Mouse (Mus musculus): ENCODE data around the gene Wnk2.
"Not testable (repeated sequence)": the region's sequence is repeated elsewhere in the genome, so short reads cannot be mapped to it uniquely, and the experiment has no call there.

Gene Wnk2

GRCm38 (mm10) chr13:49094667-49095066 lies 53.1 kb downstream of the Wnk2 start:
- DNase-seq (ENCODE audit: low spot score in 2 of 2): no peak

- DNase-seq (ENCODE audit: low spot score in 2 of 2): no peak
These were observed 54.3 kb downstream of the Wnk2 start for GRCm38 (mm10) chr13:49093471-49093891.

GRCm38 (mm10) chr13:49092596-49092995 lies 55.2 kb downstream of the Wnk2 start:
- no peak for DNase-seq (ENCODE audit: low spot score in 2 of 2)

- no peak for DNase-seq (ENCODE audit: low spot score in 2 of 2)
These were observed 57.6 kb downstream of the Wnk2 start for GRCm38 (mm10) chr13:49090176-49090575.

- DNase-seq (ENCODE audit: low spot score in 2 of 2): no peak
These were observed 58.9 kb downstream of the Wnk2 start for GRCm38 (mm10) chr13:49088874-49089273.

GRCm38 (mm10) chr13:49087420-49087819 lies 60.4 kb downstream of the Wnk2 start:
- DNase-seq (ENCODE audit: low spot score in 2 of 2): no peak

GRCm38 (mm10) chr13:49086431-49086830 lies 61.4 kb downstream of the Wnk2 start:
- no peak for DNase-seq (ENCODE audit: low spot score in 2 of 2)

GRCm38 (mm10) chr13:49085211-49085610 lies 62.6 kb downstream of the Wnk2 start:
- DNase-seq (ENCODE audit: low spot score in 2 of 2): no peak

- no peak for DNase-seq (ENCODE audit: low spot score in 2 of 2)
These were observed 63.0 kb downstream of the Wnk2 start for GRCm38 (mm10) chr13:49084781-49085180.

GRCm38 (mm10) chr13:49083941-49084340 lies 63.9 kb downstream of the Wnk2 start:
- DNase-seq (ENCODE audit: low spot score in 2 of 2): peak in 1 of 2 experiments; percentile 44

GRCm38 (mm10) chr13:49082151-49082879 lies 65.5 kb downstream of the Wnk2 start:
- no peak for DNase-seq (ENCODE audit: low spot score in 2 of 2)

- DNase-seq (ENCODE audit: low spot score in 2 of 2): no peak
These were observed 71.6 kb downstream of the Wnk2 start for GRCm38 (mm10) chr13:49076196-49076595.

- DNase-seq (ENCODE audit: low spot score in 2 of 2): no peak
These were observed 72.4 kb downstream of the Wnk2 start for GRCm38 (mm10) chr13:49075377-49075776.

- DNase-seq (ENCODE audit: low spot score in 2 of 2): no peak
These were observed 74.5 kb downstream of the Wnk2 start for GRCm38 (mm10) chr13:49073295-49073694.

- no peak for DNase-seq (ENCODE audit: low spot score in 2 of 2)
These were observed 76.0 kb downstream of the Wnk2 start for GRCm38 (mm10) chr13:49071861-49072260.

GRCm38 (mm10) chr13:49069979-49070378 lies 77.8 kb downstream of the Wnk2 start:
- DNase-seq (ENCODE audit: low spot score in 2 of 2): no peak

GRCm38 (mm10) chr13:49069393-49069792 lies 78.4 kb downstream of the Wnk2 start:
- peak; percentile 26 to 66 for DNase-seq (ENCODE audit: low spot score in 2 of 2)

- no peak for DNase-seq (ENCODE audit: low spot score in 2 of 2)
These were observed 83.6 kb downstream of the Wnk2 start for GRCm38 (mm10) chr13:49064257-49064656.

GRCm38 (mm10) chr13:49060456-49060855 lies 87.4 kb downstream of the Wnk2 start:
- DNase-seq (ENCODE audit: low spot score in 2 of 2): no peak

- DNase-seq (ENCODE audit: low spot score in 2 of 2): no peak
These were observed 89.3 kb downstream of the Wnk2 start for GRCm38 (mm10) chr13:49058528-49058927.

GRCm38 (mm10) chr13:49056304-49056703 lies 91.5 kb downstream of the Wnk2 start:
- no peak for DNase-seq (ENCODE audit: low spot score in 2 of 2)

- DNase-seq (ENCODE audit: low spot score in 2 of 2): not testable (repeated sequence)
These were observed 93.1 kb downstream of the Wnk2 start for GRCm38 (mm10) chr13:49054753-49055152.

- no peak for DNase-seq (ENCODE audit: low spot score in 2 of 2)
These were observed 94.5 kb downstream of the Wnk2 start for GRCm38 (mm10) chr13:49053333-49053732.

GRCm38 (mm10) chr13:49052512-49052911 lies 95.3 kb downstream of the Wnk2 start:
- no peak for DNase-seq (ENCODE audit: low spot score in 2 of 2)
